Mouse (Mus musculus) c-Kit-negative CD71-positive TER-119-positive erythroid progenitor cells, embryonic 14.5 days (primary cell): Measurements from ENCODE around the gene Bag5.
A peak's percentile ranks its signal among the peaks of the same experiment; 100 is the strongest.

Experiments used
- DNase-seq: peaks from one replicate; pipeline ENCODE4 v3.0.0-alpha.2; 2013; ENCODE audit warnings: low read depth, low spot score

Gene Bag5

GRCm38 (mm10) chr12:111698346-111698913 is 14.6 kb downstream of the Bag5 start:
- no peak for DNase-seq

DNA sequence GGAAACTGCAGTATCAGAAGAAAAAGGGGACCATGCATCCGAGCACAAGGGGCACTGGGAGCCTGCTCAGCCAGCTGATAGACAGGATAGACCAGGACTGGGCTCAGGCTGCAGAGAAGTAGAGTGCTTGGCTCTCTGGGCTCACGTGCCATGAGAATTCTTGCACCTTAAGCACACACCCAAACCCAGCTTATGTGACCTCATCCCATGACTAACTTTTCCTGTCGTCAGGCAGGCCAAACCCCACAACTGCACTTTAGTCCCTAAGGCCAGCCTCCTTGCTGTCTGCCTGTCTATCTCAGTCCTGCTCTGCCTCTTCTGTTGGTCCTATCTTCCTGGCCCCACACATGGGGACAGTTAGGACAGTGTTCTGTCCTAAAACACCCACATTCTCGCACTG is 15.3 kb downstream of the Bag5 start:
- no peak for DNase-seq

DNA sequence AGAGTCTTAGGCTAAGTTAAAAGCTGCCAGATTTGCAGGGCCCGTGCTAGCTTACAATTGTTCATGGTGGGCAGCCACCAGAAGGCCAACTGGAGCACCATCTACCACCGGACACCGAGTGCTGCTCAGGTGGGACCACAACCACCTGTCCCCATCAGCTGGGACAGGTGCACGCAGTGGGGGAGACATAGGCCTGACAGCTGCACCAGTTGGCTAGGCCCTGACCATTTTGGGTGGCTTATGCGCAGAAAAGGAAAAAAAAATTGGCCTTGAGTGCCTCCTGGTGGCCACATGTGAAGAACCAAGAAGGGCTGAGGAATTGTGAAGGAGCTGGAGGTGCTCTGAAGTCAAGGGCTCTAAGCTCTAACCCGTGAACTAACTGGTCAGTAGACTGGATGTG is 16.8 kb downstream of the Bag5 start:
- DNase-seq = no peak

GRCm38 (mm10) chr12:111694880-111695804 is 17.9 kb downstream of the Bag5 start:
- no peak for DNase-seq

DNA sequence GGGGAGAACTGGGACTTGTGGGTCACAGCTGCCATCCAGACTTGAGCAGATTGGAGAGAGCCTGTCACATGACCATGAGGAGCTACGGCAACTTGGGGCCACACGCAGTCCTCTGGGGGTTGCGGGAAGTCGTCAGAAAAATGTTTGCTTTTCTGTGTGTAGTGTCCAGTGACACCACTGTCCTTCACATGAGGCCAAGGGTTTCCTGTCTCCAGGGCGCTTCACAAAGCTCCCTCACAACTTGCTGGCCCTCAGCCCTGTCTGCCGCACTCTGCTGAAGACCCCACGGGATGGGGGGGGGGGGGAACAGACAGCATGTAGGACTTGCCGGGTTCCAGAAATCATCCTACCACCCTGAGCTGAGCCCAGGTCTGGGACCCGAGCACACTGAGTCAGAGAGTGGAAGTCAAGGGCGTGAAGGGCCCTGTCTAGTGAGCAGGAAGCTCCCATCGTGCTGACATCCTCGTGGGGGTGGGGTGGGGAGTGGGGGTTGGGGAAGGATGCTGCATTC is 18.7 kb downstream of the Bag5 start:
- DNase-seq = no peak

GRCm38 (mm10) chr12:111693341-111694270 is 19.5 kb downstream of the Bag5 start:
- no peak for DNase-seq

GRCm38 (mm10) chr12:111692899-111693298 is 20.2 kb downstream of the Bag5 start:
- no peak for DNase-seq

GRCm38 (mm10) chr12:111691346-111691872 is 21.6 kb downstream of the Bag5 start:
- no peak for DNase-seq

DNA sequence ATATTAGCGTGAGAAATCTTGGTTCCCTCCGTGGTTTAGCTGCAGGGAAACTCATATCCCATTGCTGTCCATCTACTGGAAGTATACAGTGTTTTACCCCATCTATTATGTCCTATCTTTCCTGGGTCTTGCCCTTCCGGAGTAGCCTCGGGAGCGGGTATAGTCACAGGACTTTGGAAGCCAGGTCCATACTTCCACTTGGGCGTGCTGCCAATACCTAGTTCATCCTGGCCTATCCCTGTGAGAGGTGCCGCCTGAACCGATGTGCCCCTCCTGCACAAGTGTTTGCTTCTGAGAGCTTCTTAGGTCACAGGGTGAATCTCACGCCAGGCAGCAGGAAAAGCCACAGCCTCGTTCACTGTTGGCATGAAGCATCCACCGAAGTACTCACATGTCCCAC is 23.6 kb downstream of the Bag5 start:
- no peak for DNase-seq

GRCm38 (mm10) chr12:111688069-111688428 is 25.0 kb downstream of the Bag5 start:
- DNase-seq = no peak

DNA sequence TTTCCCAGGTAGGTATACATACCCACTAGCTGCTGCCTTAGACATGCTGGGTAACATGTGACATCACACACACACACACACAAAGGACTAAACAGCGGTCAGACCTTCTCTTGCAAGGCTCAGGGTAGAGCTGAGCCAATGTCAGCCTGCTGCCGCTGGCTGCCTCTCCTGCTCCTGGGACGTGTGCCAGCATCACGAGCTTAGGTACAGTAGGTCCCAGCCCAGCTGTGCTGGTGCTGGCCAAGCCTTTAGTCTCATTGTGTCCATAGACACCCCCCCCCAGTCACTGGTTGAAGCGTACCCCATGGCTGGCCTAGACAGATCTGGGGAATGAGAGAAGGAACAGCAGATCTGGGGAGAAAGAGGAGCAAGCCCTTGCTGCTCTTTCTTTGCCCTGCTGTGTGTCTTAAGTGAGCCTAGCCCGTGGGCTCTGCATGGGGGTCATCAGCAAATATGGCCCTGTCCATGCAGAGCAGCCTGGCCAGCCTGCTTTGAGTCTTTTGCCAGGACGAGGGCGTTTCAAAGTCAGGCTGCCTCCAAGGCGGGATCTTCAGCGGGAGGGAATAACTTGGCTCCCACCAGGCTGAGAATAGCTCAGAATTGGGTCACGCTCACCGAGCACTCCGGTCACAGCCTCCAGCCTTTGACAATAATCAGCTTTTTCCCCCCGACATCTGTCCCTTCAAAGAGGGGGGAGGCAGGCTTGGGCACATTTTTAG is 25.5 kb downstream of the Bag5 start:
- no peak for DNase-seq

DNA sequence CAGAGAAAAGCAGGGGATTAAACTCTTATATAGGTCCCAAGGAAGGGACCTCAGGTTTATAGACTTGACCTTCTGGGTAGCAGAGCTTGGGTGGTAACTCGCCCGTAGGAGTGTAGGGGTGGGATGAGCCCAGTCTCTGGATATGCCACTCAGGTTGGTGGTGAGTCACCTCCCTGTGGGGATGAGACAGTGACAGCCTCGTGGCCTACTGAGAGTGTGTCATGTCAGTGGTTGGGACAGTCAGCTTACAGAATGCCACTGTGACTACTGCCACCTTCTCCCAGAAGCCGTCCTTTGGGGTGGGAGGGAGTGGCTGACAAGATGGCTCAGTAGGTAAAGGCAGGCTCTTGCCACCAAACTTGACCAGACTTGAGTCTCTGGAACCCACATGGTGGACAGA is 26.7 kb downstream of the Bag5 start:
- DNase-seq = no peak

GRCm38 (mm10) chr12:111682806-111683205 is 30.3 kb downstream of the Bag5 start:
- no peak for DNase-seq

DNA sequence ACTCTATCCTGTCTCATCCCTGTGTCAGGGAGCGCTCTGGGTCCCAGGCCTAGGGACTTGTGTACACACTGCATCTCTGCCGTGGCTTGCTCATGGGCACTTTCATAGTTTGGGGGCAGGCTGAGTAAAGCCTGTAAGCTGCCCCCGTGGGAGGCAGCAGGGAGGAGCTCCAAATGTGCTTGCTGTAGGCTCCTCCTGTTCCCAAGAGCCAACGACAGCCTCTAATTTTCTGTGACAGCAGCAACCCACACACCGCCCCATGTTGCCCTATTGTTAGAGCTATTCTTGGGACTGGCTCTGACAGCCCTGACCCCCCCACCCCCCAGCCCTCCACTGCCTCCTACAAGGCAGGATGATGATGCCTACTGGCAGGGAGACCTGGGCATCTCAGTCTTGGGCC is 31.1 kb downstream of the Bag5 start:
- no peak for DNase-seq

DNA sequence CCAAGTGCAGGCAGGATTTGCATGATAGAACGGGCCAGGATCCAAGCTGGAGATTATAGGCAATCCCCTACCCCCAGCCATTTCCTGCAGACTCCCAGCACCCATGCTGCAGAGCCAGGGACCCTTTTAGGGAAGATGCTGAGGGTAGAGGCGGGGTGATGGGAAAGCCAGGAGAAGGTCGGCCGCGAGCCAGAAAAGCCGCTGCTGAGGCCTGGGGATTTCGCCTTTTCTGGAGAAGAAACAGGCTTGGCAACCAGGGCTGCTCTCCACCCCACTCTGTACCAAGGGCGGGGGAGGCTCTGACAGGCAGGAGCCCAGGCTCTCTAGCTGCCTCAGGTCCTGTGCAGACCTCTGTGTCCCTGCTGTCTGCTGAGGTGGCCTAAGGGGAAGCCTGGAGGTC is 31.8 kb downstream of the Bag5 start:
- DNase-seq = no peak

GRCm38 (mm10) chr12:111680661-111681060 is 32.4 kb downstream of the Bag5 start:
- DNase-seq = no peak

DNA sequence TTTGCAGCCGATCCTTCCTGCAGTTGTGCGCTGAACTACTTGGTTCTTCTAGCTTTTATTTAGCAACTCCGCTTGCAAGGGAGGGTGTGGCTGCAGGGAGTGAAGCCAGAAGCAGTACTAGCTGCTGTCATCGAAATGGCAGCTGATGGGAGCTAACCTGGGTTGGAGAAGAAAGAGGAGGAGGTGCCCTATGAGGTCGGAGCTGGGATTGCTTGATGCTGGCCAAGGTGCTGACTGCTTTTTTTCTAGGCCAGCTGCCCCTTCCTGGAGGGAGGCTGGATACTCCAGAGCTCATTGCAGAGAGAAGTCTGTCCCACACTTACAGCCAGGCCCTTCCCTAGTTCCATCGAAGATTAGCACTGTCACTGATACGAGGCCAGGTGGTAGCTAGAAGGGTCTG is 34.1 kb downstream of the Bag5 start:
- DNase-seq = no peak

- no peak for DNase-seq
Measured at GRCm38 (mm10) chr12:111678670-111678933, 34.5 kb downstream of the Bag5 start.

DNA sequence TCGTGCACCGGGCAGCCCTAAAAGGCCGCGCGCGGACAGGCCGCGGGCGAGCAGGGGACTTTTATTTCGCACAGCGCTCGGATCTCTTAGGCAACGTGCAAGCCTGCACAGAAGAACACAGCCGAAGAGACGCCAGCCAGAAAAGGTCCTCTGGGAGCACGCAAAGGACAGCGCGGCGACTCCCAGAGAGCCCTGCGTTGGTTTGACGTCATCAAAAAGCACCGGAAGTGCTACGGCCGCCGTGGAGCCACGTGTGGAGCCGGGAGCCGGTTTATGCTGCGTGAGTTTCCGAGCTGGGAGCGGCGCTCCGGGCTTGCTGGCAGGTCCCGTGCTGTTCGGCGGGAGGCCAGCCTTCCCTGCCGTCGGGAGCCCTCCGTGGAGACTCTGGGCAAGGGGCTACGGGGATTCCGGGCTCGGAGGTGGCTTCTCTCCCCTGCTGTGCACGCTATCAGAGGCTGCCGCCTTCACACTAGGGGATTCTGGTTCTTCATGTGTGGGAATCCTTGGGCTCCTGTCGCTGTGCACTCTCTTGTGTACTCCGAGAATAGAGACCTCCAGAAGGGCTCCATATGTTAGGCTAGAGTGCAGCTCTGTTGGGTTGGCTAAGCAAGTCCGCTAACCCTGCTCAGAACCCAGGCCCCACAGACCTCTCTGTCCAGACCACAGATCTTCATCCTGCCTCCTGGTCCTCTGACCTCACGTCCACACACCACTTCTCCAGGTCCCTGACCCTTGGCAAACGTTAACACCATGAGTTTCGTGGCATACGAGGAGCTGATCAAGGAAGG is 35.0 kb downstream of the Bag5 start, which contains the start of gene Trmt61a:
Gene Trmt61a (plus strand): TSS at position 224 of the 788 bp plus-strand sequence.
- DNase-seq = peak; percentile 73

- no peak for DNase-seq
Measured at GRCm38 (mm10) chr12:111677421-111677820, 35.6 kb downstream of the Bag5 start.
